Mouse (Mus musculus) heart, postnatal 0 days (tissue): ENCODE measurements around the gene Gm29797. TPM values are rescaled to one million over a fixed set of nuclear protein-coding genes. Genes with fewer than 3 reads are reported as not detected.

Experiments
- ATAC-seq: fragments of 200-750 bp; cut with Nextera tagmentation; 2 replicates; pipeline ENCODE4 v1.8.0; 2017; ENCODE audit warnings: low read depth, moderate number of reproducible peaks, moderate library complexity; ENCODE audit not compliant: insufficient read depth
- DNase-seq: peaks from one replicate; pipeline ENCODE4 v3.0.0-alpha.2; 2016; ENCODE audit warnings: low spot score
- H3K27ac ChIP-seq: fragments of 300-500 bp; sonication (generic); 2 replicates; pipeline ENCODE4 v1.5.1; 2014; ENCODE audit warnings: low read depth, mild to moderate bottlenecking
- H3K27me3 ChIP-seq: fragments of 300-500 bp; sonication (generic); 2 replicates; pipeline ENCODE4 v1.6.1; 2014; ENCODE audit warnings: low read length, mixed read lengths; ENCODE audit not compliant: control insufficient read depth, insufficient read depth
- H3K36me3 ChIP-seq: fragments of 300-500 bp; sonication (generic); replicated peaks from 2 replicates; pipeline ENCODE4 v1.6.1; 2014; ENCODE audit warnings: low read length, mixed read lengths; ENCODE audit not compliant: control insufficient read depth, insufficient read depth
- H3K4me1 ChIP-seq: fragments of 300-500 bp; sonication (generic); 2 replicates; pipeline ENCODE4 v1.6.1; 2014; ENCODE audit warnings: antibody characterized with exemption; ENCODE audit not compliant: control insufficient read depth, insufficient read depth
- H3K4me2 ChIP-seq: fragments of 300-500 bp; sonication (generic); 2 replicates; pipeline ENCODE4 v1.6.1; 2014; ENCODE audit warnings: low read depth, mild to moderate bottlenecking, low read length, moderate library complexity
- H3K4me3 ChIP-seq: fragments of 300-500 bp; sonication (generic); 2 replicates; pipeline ENCODE4 v1.5.1; 2014; ENCODE audit warnings: low read depth, low read length
- H3K9ac ChIP-seq: fragments of 300-500 bp; sonication (generic); replicated peaks from 2 replicates; pipeline ENCODE4 v1.6.1; 2014; ENCODE audit warnings: low read depth, low read length, mixed read lengths
- H3K9me3 ChIP-seq: fragments of 300-500 bp; sonication (generic); replicated peaks from 2 replicates; pipeline ENCODE4 v1.6.1; 2016; ENCODE audit warnings: low read length; ENCODE audit not compliant: control insufficient read depth
- CTCF ChIP-seq: IDR thresholded peaks from 2 replicates; pipeline ENCODE4 v1.5.1; 2016; ENCODE audit warnings: antibody characterized with exemption, control low read depth, low read depth
- EP300 ChIP-seq: IDR thresholded peaks from 2 replicates; pipeline ENCODE4 v1.6.1; 2016; ENCODE audit warnings: antibody characterized with exemption, low read depth
- WGBS: fragments of 180-500 bp; shearing (Covaris S2); extraction: QIAGEN DNeasy Blood & Tissue Kit; methylation state at CpG from one replicate; pipeline ENCODE4 v1.1.7; 2014; 5-methylcytosine and 5-hydroxymethylcytosine counted together
- polyA plus RNA-seq: library from polyadenylated mRNA; unstranded; fragments of >200 nt; fragmentation: Nextera tagmentation; extraction: Ambion mirVana; gene quantifications from 2 replicates; pipeline ENCODE4 v1.2.1, GENCODE M21; 2015
- total RNA-seq: library from RNA; depleted of rRNA; stranded (reverse); fragments of >200 nt; gene quantifications from 2 replicates; pipeline ENCODE4 v1.2.3, GENCODE M21; 2014; ENCODE audit warnings: low replicate concordance; rRNA removed

Gene Gm29797
- total and polyA plus RNA-seq, 2 experiments from 2014 or later, result not detected

DNA sequence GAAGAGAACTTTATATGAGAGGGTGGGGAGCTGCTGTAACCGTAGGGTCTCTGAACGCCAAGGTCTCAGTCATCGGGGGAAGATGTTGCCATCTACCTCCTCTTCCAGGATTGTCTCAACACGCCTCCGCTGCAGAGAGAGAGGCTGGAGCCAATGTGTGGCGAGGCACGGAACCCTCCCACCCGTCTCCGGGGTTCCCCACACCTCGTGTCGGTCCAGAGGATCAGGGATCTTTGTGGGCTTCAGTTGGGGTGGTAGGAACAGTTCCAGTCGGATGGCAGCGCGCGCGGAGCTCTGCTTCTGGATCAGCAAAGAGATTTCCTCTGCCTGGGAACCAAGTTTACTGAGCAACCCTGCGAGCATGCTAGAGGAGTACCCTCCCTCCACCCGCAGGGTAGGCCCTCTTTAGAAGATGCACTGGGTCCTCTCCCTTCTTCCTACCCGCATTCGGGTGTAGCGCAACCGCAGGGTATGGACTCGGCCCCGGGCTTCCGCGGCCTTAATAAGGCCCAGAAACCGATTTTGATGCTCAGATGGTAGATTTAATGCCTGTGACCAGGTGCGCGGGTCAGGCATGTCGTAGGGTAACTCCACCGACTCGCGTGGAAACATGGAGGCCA is 40.1 kb downstream of the Gm29797 start:
- Histone ChIP-seq H3K27ac (no peak overlapping the region), H3K4me2 (no peak overlapping the region), H3K9ac (no peak overlapping the region), H3K4me1 (peaks cover 6% of the 10 kb centered on the region; the same call in 1 of the 2 replicates), H3K4me3 (no peak overlapping the region), H3K36me3 (no peaks in the 10 kb centered on the region), H3K9me3 (no peaks in the 10 kb centered on the region), H3K27me3 (no peaks in the 10 kb centered on the region; the same call in 1 of the 2 replicates)
- DNase-seq (no peak), ATAC-seq (no peak)
- 66% methylated on average over 33 of the region's 33 CpGs for WGBS
- TF ChIP-seq CTCF (no peak), EP300 (no peak)

DNA sequence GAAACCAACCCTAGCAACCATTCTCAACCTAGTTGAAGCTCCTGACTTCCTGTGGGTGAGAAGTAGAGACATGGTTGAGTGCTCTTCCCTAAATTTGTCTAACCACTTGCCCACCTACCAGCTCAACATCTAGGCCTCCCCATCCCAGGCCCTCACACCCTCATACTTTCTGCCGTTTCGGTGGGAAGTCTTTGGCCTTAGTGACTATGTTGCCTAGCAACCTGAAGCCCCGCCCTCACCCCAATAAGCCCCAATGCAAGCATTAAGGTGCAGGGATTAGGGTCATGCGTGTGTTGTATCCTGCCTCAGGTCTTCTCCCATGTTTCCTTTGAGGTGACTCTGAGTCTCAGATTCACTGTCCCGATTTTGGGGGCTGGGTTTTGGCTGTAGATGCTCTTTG is 41.4 kb downstream of the Gm29797 start, which contains the start of gene Lkaaear1:
Gene Lkaaear1 (minus strand): TSS at position 202 of the 400 bp plus-strand sequence.
- no peaks in the 10 kb centered on the region; the same call in 1 of the 2 replicates for H3K27me3 ChIP-seq
- no peak for DNase-seq
- H3K36me3 ChIP-seq, result no peaks in the 10 kb centered on the region
- WGBS, result 57% methylated on average over 5 of the region's 5 CpGs
- ATAC-seq, result no peak
- H3K4me3 ChIP-seq, result no peak within 1 kb of the TSS
- no peaks in the 10 kb centered on the region for H3K9me3 ChIP-seq
- no peak within 1 kb of the TSS for H3K4me2 ChIP-seq
- peaks cover 2% of the 10 kb centered on the region; the same call in 1 of the 2 replicates for H3K4me1 ChIP-seq
- no peak within 1 kb of the TSS for H3K27ac ChIP-seq
- H3K9ac ChIP-seq, result no peak within 1 kb of the TSS
- no peak for TF ChIP-seq EP300
- no peak for TF ChIP-seq CTCF

DNA sequence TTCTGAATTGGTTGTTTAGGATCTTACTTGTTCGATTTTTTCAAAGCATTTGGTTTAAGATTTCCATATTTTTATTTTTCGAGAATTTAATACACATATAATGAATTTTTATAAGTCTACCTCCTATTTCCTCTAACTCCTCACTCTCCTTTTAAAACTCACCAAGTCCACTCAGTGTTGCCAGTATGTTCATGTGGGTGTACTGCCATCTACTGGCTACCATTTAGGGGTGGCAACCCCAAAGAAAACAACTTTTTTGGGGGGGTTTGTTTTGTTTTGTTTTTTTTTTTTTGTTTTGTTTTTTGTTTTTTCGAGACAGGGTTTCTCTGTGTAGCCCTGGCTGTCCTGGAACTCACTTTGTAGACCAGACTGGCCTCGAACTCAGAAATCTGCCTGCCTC is 49.8 kb downstream of the Gm29797 start:
- no peak overlapping the region for H3K4me3 ChIP-seq
- 18% methylated on average over 3 of the region's 4 CpGs for WGBS
- H3K4me1 ChIP-seq, result no peaks in the 10 kb centered on the region
- H3K9me3 ChIP-seq, result no peaks in the 10 kb centered on the region
- H3K4me2 ChIP-seq, result no peak overlapping the region
- H3K27ac ChIP-seq, result no peak overlapping the region
- H3K36me3 ChIP-seq, result no peaks in the 10 kb centered on the region
- DNase-seq, result no peak
- ATAC-seq, result no peak
- H3K9ac ChIP-seq, result no peak overlapping the region
- peaks cover 6% of the 10 kb centered on the region; the same call in 1 of the 2 replicates for H3K27me3 ChIP-seq
- TF ChIP-seq EP300 (no peak), CTCF (peak; percentile 60)

Other genes starting within 250 kb of the Gm29797 start
- gene Zbtb46, start 197.6 kb upstream of the Gm29797 start, total RNA-seq, result 13.3 and 18.4 TPM in 2 replicates
- 6.7 and 7.5 TPM in 2 replicates for gene Zbtb46, start 197.6 kb upstream of the Gm29797 start, polyA plus RNA-seq
- gene Abhd16b, start 163.8 kb upstream of the Gm29797 start, total RNA-seq, result not detected in 2 replicates
- 0.16 TPM in 1 of 2 replicates, not detected in the other for gene Abhd16b, start 163.8 kb upstream of the Gm29797 start, polyA plus RNA-seq
- gene Tpd52l2, start 159.9 kb upstream of the Gm29797 start, total RNA-seq, result 58.2 and 82.3 TPM in 2 replicates
- gene Tpd52l2, start 159.9 kb upstream of the Gm29797 start, polyA plus RNA-seq, result 101 and 103 TPM in 2 replicates
- gene Dnajc5, start 136.5 kb upstream of the Gm29797 start, total RNA-seq, result 146 and 190 TPM in 2 replicates
- 60.0 and 72.6 TPM in 2 replicates for gene Dnajc5, start 136.5 kb upstream of the Gm29797 start, polyA plus RNA-seq
- gene Uckl1, start 72.1 kb upstream of the Gm29797 start, total RNA-seq, result 80.0 and 156 TPM in 2 replicates
- gene Uckl1, start 72.1 kb upstream of the Gm29797 start, polyA plus RNA-seq, result 59.3 and 61.5 TPM in 2 replicates
- 18.5 and 23.4 TPM in 2 replicates for gene Prpf6, start 65.2 kb upstream of the Gm29797 start, total RNA-seq
- gene Prpf6, start 65.2 kb upstream of the Gm29797 start, polyA plus RNA-seq, result 30.7 and 31.8 TPM in 2 replicates
- gene Zfp512b, start 64.2 kb upstream of the Gm29797 start, total RNA-seq, result 14.5 and 17.6 TPM in 2 replicates
- gene Zfp512b, start 64.2 kb upstream of the Gm29797 start, polyA plus RNA-seq, result 13.3 and 16.2 TPM in 2 replicates
- 3.6 and 8.0 TPM in 2 replicates for gene Samd10, start 57.8 kb upstream of the Gm29797 start, total RNA-seq
- gene Samd10, start 57.8 kb upstream of the Gm29797 start, polyA plus RNA-seq, result 6.9 and 7.7 TPM in 2 replicates
- gene Sox18, start 14.6 kb downstream of the Gm29797 start, total RNA-seq, result 31.8 and 69.4 TPM in 2 replicates
- 53.1 and 54.5 TPM in 2 replicates for gene Sox18, start 14.6 kb downstream of the Gm29797 start, polyA plus RNA-seq
- gene Tcea2, start 23.3 kb downstream of the Gm29797 start, total RNA-seq, result 19.6 and 21.9 TPM in 2 replicates
- 15.2 and 16.2 TPM in 2 replicates for gene Tcea2, start 23.3 kb downstream of the Gm29797 start, polyA plus RNA-seq
- gene Rgs19, start 36.9 kb downstream of the Gm29797 start, total RNA-seq, result 12.4 and 72.1 TPM in 2 replicates
- gene Rgs19, start 36.9 kb downstream of the Gm29797 start, polyA plus RNA-seq, result 13.2 and 16.4 TPM in 2 replicates
- gene Lkaaear1, start 41.4 kb downstream of the Gm29797 start, total RNA-seq, result not detected in 2 replicates
- not detected in 2 replicates for gene Lkaaear1, start 41.4 kb downstream of the Gm29797 start, polyA plus RNA-seq
- gene Oprl1, start 58.0 kb downstream of the Gm29797 start, total RNA-seq, result 0.77 and 8.1 TPM in 2 replicates
- 0.19 and 0.36 TPM in 2 replicates for gene Oprl1, start 58.0 kb downstream of the Gm29797 start, polyA plus RNA-seq
- not detected in 2 replicates for gene Myt1, start 106.3 kb downstream of the Gm29797 start, total RNA-seq
- not detected in 2 replicates for gene Myt1, start 106.3 kb downstream of the Gm29797 start, polyA plus RNA-seq
- 18.3 and 40.2 TPM in 2 replicates for gene Pcmtd2, start 180.8 kb downstream of the Gm29797 start, total RNA-seq
- 28.9 and 34.7 TPM in 2 replicates for gene Pcmtd2, start 180.8 kb downstream of the Gm29797 start, polyA plus RNA-seq
- 9.3 and 15.3 TPM in 2 replicates for gene Polr3k, start 207.3 kb downstream of the Gm29797 start, total RNA-seq
- 25.4 and 28.6 TPM in 2 replicates for gene Polr3k, start 207.3 kb downstream of the Gm29797 start, polyA plus RNA-seq